Mouse (Mus musculus) adrenal gland, adult 2 months (tissue): ENCODE results near the gene Ctrb1. TPM values are rescaled to one million over a fixed set of nuclear protein-coding genes. Genes with fewer than 3 reads are reported as not detected.
A peak's percentile ranks its signal among the peaks of the same experiment; 100 is the strongest.

ENCODE experiments used
- DNase-seq: peaks from one replicate; pipeline ENCODE4 v3.0.0; 2021
- long read RNA-seq: library from polyadenylated mRNA; stranded (forward); transcript quantifications from one replicate; pipeline ENCODE4 v2.0.0, GENCODE M21; 2021
- polyA plus RNA-seq: library from polyadenylated mRNA; depleted of rRNA; stranded (reverse); fragments of >200 nt; gene quantifications from 2 replicates; pipeline ENCODE4 v1.2.3, GENCODE M21; 2012; rRNA removed
- total RNA-seq, 2 experiments: library from RNA; stranded (reverse); gene quantifications; 2 replicates each; pipeline ENCODE4 v1.2.3; 2021

Ctrb1 gene
- total RNA-seq: under 1 TPM in 1 of 2 experiments, not detected in 1; 0.90 TPM
- polyA plus RNA-seq: 0.51 and 0.67 TPM in 2 replicates
- long read RNA-seq: 0 reads

DNA sequence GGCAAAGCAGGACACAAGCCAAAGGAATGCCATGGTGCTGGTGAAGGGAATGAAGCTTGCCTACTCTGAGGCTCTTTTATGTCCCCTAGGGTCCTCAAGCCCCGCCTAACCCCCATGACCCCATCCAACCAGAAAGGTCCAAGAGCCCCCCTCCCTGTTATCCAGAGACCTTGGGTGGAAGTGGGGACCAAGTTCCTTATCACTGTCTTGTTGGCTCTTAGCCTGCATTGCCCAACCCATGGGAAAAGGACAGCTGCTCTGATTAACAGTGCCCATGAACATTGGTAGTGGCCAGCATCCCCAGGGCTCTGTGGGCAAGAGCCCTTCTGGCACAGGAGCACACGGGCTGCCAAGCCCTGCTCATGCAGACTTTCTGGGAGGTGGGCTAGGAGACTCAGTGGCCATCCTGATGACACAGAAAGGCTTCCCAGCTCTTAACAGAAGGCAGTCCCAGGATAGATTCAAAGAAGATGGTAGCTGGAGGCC lies at the start of gene Ctrb1:
Gene Ctrb1, minus strand, starts transcription at position 51 of the 486 bp plus-strand sequence.
- DNase-seq: no peak

DNA sequence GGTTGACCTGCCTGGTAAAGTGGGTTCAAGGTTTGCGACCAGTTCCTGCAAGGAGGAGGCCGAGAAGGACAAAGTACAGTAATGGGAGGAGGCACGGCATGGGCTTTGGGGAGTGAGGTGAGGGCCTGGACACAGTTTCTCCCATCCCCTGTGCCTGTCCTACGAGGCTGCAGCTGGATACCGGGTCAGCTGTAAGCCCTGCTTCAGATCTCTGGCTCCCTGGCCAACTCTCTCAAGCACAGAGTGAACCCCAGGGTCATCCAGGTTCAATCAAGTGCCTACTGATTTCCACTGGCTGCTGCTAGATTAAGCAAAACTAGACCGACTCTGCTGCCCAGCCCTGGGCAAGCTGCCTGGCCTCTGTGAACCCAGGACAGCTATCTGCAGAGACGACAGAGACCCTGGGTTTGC lies 49.5 kb upstream of the Ctrb1 start:
- DNase-seq: peak; percentile 58

- peak; percentile 39 for DNase-seq
Observed at GRCm38 (mm10) chr8:111739604-111740003, 48.8 kb upstream of the Ctrb1 start.

DNA sequence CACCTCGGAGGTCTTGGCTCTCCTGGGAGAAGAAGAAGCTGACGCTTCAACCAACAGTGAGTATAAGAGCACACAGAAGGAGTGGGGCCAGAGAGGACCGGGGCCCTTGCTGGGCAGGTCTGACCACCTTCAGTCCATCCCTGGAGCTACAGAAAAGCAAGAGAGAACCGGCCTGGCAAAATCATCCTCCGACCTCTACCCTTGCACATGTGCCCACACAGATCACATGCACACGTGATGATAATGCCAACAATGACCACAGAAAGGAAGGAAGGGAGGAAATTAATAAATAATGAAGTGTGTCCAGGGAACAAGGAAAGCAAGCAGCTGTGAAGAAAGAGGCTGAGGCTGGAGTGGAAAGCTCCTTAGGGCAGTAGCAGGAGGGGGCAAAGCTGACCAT lies 48.1 kb upstream of the Ctrb1 start:
- no peak for DNase-seq

- peak; percentile 43 for DNase-seq
Observed at GRCm38 (mm10) chr8:111736321-111736720, 45.5 kb upstream of the Ctrb1 start.

DNA sequence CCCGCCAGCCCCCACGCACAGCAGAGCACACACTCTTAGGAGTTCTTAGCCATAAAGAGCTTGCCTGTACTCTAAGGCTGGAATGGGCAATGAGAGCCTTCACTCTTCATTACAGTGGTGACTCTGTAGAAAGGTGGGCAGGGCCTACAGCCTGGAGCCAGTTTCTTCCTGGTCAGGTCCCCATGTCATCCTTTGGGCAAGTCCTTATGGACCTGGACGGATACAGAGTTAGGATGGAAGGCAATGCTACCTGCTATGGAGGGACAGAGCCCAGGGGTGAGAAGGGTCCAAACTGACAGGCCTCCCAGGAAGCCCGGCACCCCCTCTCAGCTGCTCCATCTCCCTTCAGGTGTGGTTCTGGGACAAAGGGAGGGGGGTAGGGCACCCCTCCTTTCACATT lies 45.0 kb upstream of the Ctrb1 start:
- DNase-seq: no peak

DNA sequence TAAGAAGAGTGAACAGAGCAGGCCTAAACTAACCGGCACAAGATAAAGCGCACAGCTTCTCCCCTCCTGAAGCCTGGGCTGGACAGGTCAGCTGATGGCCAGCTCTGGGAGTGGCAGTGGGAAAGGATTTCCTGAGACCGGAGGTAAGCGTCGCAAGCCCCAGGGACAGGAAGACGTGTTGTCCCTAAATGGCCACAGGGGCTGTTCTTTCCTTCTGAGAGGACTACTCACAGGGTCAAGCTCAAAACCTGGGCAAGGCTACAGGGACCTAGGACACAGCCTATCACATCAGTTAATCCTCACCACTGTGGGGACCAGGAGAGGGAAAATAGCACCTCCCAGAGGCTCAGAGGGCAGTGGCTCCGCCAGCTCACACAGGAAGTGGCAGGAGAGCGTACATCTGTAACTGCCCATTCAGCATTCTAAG lies 44.5 kb upstream of the Ctrb1 start:
- DNase-seq: peak; percentile 55

DNA sequence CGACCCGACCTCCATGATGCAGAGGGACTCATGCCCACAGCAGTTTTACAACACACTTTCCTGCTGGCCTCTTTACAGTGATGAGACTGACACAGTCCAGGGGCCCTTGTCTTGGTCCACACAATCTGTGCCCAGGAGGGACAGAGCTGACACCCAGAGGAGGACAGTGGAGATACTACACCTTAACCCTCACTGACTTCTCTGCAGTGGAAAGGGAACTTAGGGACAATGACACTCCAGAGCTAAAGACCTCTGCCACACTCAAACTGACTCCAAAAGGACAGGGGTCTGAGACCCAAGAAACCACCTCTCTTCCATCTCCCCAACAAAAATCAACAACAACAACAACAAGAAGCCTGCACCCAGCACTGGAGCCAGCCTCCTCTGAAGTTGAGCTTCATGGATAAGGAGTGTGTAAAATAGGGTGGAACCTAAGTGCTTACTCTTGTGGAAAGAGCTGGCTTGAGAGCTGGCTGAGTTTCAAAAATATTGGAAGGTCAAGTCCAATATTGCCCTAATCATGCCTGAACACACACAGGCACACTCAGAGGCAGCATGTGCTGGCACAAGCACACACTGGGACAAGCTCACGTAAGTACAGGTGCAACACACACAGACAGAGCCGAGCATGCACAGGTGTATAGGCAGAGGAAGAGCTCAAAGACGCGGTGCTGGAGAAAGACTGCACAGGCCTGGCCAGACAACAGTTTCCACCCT lies 43.6 kb upstream of the Ctrb1 start:
- DNase-seq: no peak

DNA sequence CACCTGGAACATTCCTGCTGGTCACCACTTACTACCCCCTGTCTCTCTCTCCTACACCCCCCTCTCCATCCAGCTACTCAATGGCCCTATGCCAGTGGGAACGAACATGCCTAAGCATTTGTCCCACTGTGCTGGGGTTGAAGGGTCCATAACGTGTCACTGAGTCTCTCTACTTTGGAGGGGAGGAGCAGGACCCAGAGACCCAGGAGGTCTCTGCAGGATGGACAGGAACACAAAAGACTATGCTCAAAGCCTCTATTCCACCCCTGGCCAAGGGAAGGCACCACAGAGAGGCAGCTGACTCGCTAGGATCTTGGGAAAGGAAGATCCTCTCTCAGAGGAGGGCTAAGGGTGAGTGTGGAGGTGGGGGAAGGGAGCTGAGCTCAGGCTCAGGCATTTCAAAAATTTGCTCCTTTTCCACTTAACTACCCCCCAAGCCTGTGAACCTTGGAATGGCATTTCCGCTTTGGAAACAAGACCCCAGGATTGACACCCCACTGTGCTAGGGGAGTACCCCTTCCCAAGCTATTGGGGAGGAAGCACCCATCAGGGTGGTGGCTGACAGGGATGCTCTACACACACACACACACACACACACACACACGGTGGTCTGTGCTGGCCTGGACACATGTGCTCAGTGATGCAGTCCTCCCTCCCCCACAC lies 42.9 kb upstream of the Ctrb1 start:
- no peak for DNase-seq

GRCm38 (mm10) chr8:111732406-111733085 lies 41.7 kb upstream of the Ctrb1 start:
- DNase-seq: peak; percentile 50

- DNase-seq: peak; percentile 99
Observed at GRCm38 (mm10) chr8:111732004-111732403, 41.2 kb upstream of the Ctrb1 start.

GRCm38 (mm10) chr8:111731231-111731977 lies 40.6 kb upstream of the Ctrb1 start:
- DNase-seq: peak; percentile 47

- DNase-seq: peak; percentile 87
Observed at GRCm38 (mm10) chr8:111729233-111730170, 38.7 kb upstream of the Ctrb1 start.

- DNase-seq: no peak
Observed at GRCm38 (mm10) chr8:111728481-111728880, 37.7 kb upstream of the Ctrb1 start.

DNA sequence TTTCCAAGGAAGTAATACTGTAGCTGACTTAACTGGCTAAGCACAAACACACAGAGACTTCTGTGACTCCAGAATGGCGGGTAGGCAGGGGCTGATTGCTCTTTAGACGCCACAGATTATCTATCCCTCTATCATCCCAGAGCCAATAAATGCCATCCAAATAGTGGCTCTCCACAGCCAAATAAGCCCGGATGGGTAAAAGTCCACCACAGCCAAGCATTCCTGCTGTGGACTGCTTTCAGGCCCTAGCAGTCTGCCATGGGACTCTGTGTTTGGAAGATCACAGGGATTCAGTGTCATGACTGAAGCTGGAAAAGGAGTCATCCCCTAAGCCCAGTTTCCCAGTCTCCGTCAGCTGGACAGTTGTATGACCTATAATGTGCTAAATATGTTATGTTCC lies 36.7 kb upstream of the Ctrb1 start:
- DNase-seq: no peak

DNA sequence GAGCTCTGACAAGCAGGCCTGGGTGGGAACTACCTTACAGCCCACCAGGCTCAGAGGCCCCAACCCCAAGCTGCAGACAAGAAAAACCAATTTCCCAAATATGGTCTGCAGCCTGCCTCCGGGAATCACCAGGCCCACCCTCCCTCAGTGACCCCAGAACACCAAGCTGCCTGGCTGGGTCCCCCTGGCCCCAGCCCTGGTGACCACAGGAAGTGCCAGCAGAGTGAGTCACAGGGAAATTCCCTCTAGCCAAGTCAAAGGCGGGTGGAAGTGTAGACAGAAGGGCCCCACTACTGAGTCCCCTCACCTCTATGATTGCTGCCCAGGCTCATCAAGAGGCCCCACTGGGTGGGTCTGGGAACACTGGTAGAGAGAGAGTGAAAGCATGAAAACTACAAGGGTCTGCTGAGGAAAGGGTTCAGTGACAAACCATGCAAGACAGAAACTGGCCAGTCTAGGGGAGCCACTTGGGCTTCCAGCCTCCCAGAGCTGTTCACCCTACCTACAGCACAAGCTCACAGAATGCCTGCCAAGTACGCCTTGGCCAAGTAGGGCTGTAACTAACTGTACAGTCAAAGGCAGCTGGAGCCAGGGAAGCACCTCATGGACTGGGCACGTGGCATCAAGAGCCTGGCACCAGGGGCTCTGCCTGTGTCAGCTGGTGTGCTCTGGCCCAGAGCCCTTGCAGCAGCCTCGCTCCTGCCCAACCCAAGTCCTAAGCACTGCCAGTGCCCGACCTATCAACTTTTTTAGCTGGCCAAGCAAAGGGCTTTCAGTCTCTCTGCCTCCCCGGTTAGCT lies 35.5 kb upstream of the Ctrb1 start:
- DNase-seq: peak; percentile 90

DNA sequence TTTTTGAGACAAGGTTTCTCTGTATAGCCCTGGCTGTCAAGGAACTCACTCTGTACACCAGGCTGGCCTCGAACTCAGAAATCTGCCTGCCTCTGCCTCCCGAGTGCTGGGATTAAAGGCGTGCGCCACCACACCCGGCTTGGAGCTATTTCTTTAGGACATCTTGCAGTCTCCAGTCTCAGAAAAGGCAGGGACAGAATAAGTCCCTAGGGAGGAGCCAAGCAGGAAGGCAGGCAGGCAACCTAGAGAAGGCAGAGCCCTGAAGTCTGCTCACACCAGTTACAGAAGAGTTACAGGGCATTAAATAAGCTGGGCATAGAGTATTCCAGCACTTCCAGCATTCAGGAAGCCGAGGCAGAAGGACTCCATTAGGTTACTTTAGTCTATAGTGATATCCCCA lies 34.5 kb upstream of the Ctrb1 start:
- DNase-seq: no peak

- DNase-seq: no peak
Observed at GRCm38 (mm10) chr8:111720115-111720544, 29.3 kb upstream of the Ctrb1 start.

DNA sequence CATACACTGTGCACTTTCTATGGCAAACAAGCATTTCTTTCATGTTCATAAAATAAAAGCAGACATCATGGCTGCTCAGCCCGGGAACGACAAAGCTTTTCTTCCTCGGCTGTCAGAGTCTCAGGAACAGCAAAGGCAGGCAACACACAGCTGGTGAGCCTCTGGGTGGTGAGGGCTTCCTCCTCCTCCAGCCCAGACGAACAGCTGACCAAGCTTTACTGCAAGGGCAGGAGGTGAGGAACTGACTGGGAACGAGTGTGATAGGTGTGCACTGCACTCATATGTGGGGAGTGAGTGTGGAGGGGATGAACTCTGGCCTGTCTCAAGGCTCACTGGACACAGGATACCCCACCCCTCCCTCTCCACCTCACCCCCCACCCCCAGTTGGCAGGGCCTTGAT lies 28.1 kb upstream of the Ctrb1 start:
- no peak for DNase-seq

DNA sequence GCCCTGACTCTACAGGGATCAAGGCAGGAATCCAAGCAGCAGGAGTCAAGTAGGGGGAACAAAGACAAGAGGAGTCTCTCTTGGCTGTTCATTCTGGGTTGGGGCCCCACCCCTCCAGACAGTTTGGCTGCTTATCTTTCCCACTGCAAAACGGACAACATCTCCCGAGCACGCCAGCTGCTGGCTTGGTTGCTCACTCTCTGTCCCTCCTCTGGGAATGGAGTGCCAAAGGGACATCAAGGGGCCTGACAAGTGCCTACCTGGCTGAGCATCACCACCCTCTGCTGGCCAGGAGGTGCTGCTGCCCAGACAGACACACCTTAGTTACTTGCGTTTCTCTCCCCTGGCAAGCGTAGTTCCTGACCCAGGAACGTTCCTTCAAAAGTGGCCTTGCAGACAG lies 27.1 kb upstream of the Ctrb1 start:
- peak; percentile 45 for DNase-seq
